Mouse (Mus musculus) ES-E14 (cell line): ENCODE results near the gene Dcaf10. TPM values are rescaled to one million over a fixed set of nuclear protein-coding genes. Genes with fewer than 3 reads are reported as not detected.

Experiments
- DNase-seq: peaks from one replicate; pipeline ENCODE4 v3.0.0-alpha.2; 2013; ENCODE audit warnings: low read depth, low spot score
- H3K27ac ChIP-seq: 2 replicates; pipeline ENCODE4 v1.5.1; 2012; ENCODE audit warnings: low read depth, mild to moderate bottlenecking, low read length, moderate library complexity, mixed read lengths; ENCODE audit not compliant: poor library complexity, insufficient read depth, severe bottlenecking
- H3K36me3 ChIP-seq: 2 replicates; pipeline ENCODE4 v1.6.1; 2012; ENCODE audit warnings: mild to moderate bottlenecking, low read length, moderate library complexity, mixed read lengths; ENCODE audit not compliant: control insufficient read depth, poor library complexity, insufficient read depth, severe bottlenecking
- H3K4me1 ChIP-seq, 2 experiments: fragments of 150-350 bp in 1 of 2; sonication (generic) in 1 of 2; 2 replicates each; pipeline ENCODE4 v1.6.1; 2012; ENCODE audit warnings: low read length in 2 of 2, mild to moderate bottlenecking in 1 of 2, mixed read lengths in 1 of 2; ENCODE audit not compliant: control insufficient read depth in 2 of 2, insufficient read depth in 2 of 2, poor library complexity in 1 of 2
- H3K4me3 ChIP-seq, 2 experiments: fragments of 150-350 bp in 1 of 2; sonication (generic) in 1 of 2; 2 replicates each; pipeline ENCODE4 v1.5.1; 2012; ENCODE audit warnings: low read length in 2 of 2, low read depth in 1 of 2, mild to moderate bottlenecking in 1 of 2, mixed read lengths in 1 of 2; ENCODE audit not compliant: insufficient read depth in 1 of 2, poor library complexity in 1 of 2, severe bottlenecking in 1 of 2
- H3K9ac ChIP-seq: 2 replicates; pipeline ENCODE4 v1.6.1; 2012; ENCODE audit warnings: low read depth, mild to moderate bottlenecking, low read length, mixed read lengths; ENCODE audit not compliant: poor library complexity, insufficient read depth, severe bottlenecking
- H3K9me3 ChIP-seq: fragments of 150-350 bp; sonication (generic); 2 replicates; pipeline ENCODE4 v1.6.1; 2012; ENCODE audit warnings: low read depth, mild to moderate bottlenecking, low read length; ENCODE audit not compliant: control insufficient read depth, insufficient read depth
- CHD2 ChIP-seq: IDR thresholded peaks from 2 replicates; pipeline ENCODE4 v1.6.1; 2014; ENCODE audit warnings: mild to moderate bottlenecking, low read depth, low read length, inconsistent platforms
- HCFC1 ChIP-seq: IDR thresholded peaks from 2 replicates; pipeline ENCODE4 v1.6.1; 2012; ENCODE audit warnings: low read length, inconsistent platforms, borderline replicate concordance; ENCODE audit not compliant: insufficient read depth
- MAFK ChIP-seq: IDR thresholded peaks from 2 replicates; pipeline ENCODE4 v1.6.1; 2014; ENCODE audit warnings: mild to moderate bottlenecking, low read depth, low read length, inconsistent platforms; ENCODE audit not compliant: insufficient read depth
- ZC3H11A ChIP-seq: IDR thresholded peaks from 2 replicates; pipeline ENCODE4 v1.6.1; 2012; ENCODE audit warnings: low read depth, mild to moderate bottlenecking, inconsistent platforms, low read length, borderline replicate concordance
- ZNF384 ChIP-seq: IDR thresholded peaks from 2 replicates; pipeline ENCODE4 v1.6.1; 2012; ENCODE audit warnings: low read depth, low read length, inconsistent platforms
- in situ Hi-C, 2 experiments: fragments of 600-800 bp; cut with MboI; formaldehyde crosslinking; loops; one replicate each; pipeline ENCODE4 v1.15.1; 2025; ENCODE audit warnings: low sequenced_read_pairs in 2 of 2, inconsistent platforms in 1 of 2; ENCODE audit not compliant: unreplicated experiment in 2 of 2
- total RNA-seq: library from RNA; depleted of rRNA; stranded (reverse); fragments of 300-350 nt; gene quantifications from 2 replicates; pipeline ENCODE4 v1.2.3, GENCODE M21; 2012

The Dcaf10 gene
- total RNA-seq, 1 experiment: 9.0 TPM

DNA sequence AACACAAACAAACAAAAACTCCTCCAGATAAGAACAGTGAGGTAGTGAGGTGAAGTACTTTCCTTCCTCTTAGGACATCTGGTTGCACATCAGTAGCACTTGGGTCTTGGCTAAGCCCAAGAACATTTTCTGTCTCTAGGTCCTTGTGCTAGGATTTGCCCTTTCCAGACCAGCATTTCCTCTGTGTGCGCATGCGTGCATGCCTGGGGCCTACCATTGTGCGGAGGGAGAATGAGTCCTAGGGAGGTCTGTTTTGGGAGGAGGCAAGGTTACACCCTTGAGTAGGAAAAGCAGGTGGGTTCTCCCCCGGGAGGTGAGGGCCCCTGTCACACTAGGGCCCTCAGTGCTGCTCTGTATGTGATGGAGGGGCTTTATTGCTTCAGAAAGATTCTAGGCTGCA, 77.2 kb downstream of the Dcaf10 start:
- DNase-seq: no peak

DNA sequence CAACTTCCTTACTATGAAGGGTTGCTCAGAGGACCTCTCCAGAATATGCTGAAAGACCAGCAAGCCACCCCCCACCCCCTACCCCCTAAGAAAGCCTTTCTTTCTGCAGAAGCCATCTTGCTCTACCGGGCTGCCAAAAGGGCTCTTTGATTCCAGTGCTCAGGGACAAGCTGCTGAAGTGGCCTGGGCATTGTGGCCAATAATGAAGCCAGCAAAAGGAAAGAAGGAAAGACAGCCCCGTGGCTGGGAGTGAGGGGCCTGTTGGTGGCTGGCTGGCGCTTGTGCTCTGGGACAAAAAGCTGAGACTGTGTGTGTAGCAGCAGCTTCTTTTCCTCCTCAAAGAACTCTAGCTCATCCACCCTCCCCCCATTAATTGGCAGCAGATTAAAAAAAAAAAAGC, 78.8 kb downstream of the Dcaf10 start:
- Histone ChIP-seq H3K9me3 (no peaks in the 10 kb centered on the region), H3K4me3 (no peak overlapping the region), H3K9ac (no peak overlapping the region), H3K27ac (no peak overlapping the region), H3K4me1 (peaks cover 13 to 36% of the 10 kb centered on the region in 2 experiments), H3K36me3 (peaks cover 1% of the 10 kb centered on the region; the same call in 1 of the 2 replicates)
- TF ChIP-seq CHD2 (no peak), ZC3H11A (no peak), HCFC1 (no peak), ZNF384 (no peak), MAFK (no peak)
- DNase-seq: no peak
- in situ Hi-C loops: loop anchor here in 1 of 2 experiments (25.0 kb wide), 1 partner anchor 367 kb away; the partner anchor contains the start of gene Aldh1b1

More for the DNA sequence above, 77.2 kb downstream of the Dcaf10 start:
- H3K9ac ChIP-seq: no peak overlapping the region
- in situ Hi-C loops: loop anchor here (10.0 to 25.0 kb wide), 3 partner anchors 196 to 368 kb away; partner anchors contain the start of gene Aldh1b1 (in 1 of the 2)
- H3K9me3 ChIP-seq: no peaks in the 10 kb centered on the region
- H3K36me3 ChIP-seq: no peaks in the 10 kb centered on the region; the same call in 1 of the 2 replicates
- H3K4me3 ChIP-seq: no peak overlapping the region
- TF ChIP-seq ZNF384: no peak
- TF ChIP-seq ZC3H11A: no peak
- no peak for TF ChIP-seq HCFC1
- no peak for TF ChIP-seq MAFK
- no peak for TF ChIP-seq CHD2
- H3K4me1 ChIP-seq: peaks cover 13 to 34% of the 10 kb centered on the region in 2 experiments
- H3K27ac ChIP-seq: no peak overlapping the region

DNA sequence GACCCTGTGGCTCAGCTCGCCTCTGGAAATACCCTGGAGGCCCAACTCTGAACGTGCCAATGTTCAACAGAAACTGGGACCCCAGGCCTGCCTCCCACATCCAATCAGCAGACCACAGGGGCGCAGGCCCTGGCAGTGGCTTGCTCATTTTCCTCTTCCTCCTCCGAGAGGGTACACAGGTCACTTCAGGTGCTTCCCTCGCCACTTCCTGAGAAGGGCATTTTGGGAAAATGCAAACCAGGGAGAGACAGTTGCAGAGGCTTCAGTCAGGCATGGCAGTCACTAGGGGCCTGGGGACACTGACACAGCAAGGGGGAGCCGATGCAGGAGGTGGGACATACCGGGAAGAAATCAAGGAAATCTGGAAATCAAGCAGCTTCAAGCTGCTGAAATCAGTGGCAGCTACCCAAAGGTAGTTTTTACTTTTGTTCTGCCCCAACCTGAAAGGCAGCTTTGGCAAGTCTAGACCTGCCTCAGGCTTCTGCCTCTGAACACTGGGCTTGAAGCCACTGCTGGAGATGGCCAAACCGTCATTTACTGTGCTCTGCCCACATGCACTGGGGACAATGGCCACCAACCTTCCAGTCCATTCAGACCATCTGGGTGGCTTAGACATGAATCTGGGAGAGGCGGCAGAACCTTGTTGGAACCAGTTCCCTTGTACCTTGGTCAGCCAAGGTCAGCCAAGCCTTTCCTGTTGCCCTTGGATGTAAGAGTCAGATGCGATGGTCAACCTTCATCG, 79.8 kb downstream of the Dcaf10 start:
- Histone ChIP-seq H3K9me3 (no peaks in the 10 kb centered on the region), H3K27ac (no peak overlapping the region), H3K4me3 (no peak overlapping the region), H3K9ac (no peak overlapping the region), H3K4me1 (peaks cover 13 to 36% of the 10 kb centered on the region in 2 experiments), H3K36me3 (peaks cover 3% of the 10 kb centered on the region; the same call in 1 of the 2 replicates)
- TF ChIP-seq MAFK: no peak
- TF ChIP-seq CHD2: no peak
- TF ChIP-seq ZC3H11A: no peak
- no peak for TF ChIP-seq HCFC1
- TF ChIP-seq ZNF384: no peak
- in situ Hi-C loops: loop anchor here in 1 of 2 experiments (25.0 kb wide), 1 partner anchor 366 kb away; the partner anchor contains the start of gene Aldh1b1
- no peak for DNase-seq

DNA sequence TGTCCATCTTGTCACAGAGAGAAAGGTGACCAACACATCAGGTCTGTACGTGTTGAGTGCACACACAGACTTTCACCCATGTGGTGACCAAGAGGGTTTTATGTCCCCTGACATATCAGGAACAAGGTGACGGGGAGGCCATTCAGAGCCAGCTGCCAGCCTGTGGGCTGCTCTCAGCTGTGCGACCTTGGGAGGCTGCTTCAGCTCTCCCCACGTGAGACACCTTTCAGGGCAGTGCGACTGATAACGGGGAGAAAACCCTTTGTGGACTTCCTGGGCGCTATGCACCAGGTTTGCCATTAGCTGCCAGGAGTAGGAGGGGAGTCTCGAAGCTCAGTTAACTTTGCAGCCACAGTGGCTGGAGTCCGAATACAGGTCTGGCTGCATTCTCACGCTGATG, 80.7 kb downstream of the Dcaf10 start:
- peaks cover 3% of the 10 kb centered on the region; the same call in 1 of the 2 replicates for H3K36me3 ChIP-seq
- no peak for DNase-seq
- no peaks in the 10 kb centered on the region for H3K9me3 ChIP-seq
- no peak overlapping the region for H3K4me3 ChIP-seq
- peaks cover 15 to 42% of the 10 kb centered on the region in 2 experiments for H3K4me1 ChIP-seq
- no peak overlapping the region; the same call in 1 of the 2 replicates for H3K9ac ChIP-seq
- no peak overlapping the region for H3K27ac ChIP-seq
- TF ChIP-seq MAFK: no peak
- no peak for TF ChIP-seq ZNF384
- no peak for TF ChIP-seq ZC3H11A
- TF ChIP-seq CHD2: no peak
- in situ Hi-C loops: loop anchor here in 1 of 2 experiments (25.0 kb wide), 1 partner anchor 365 kb away; the partner anchor contains the start of gene Aldh1b1
